Mouse (Mus musculus): ENCODE data around the gene Olah.

DNA sequence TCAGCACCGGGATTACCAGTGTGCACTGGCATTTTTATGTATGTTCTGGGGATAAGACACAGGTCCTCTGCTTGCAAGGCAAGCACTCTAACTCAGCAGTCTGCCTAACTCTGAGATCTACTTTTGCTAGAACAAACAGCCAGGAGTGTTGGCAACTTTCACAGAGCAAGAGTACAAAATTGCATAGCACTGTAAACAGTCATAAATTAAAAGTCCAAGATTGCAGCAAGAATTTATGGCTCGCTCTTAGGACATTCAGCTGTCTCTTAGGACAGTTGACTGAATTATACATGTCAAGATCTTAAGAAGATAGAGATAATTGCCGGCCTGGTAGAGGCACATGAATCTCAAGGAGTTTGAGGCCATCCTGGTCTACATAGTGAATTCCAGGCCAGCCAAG lies 40.7 kb downstream of the Olah start:
- TF ChIP-seq TAL1 (conservative IDR thresholded peaks at IDR 0.05; ENCODE audit: low read depth, low read length) = no peak
- TF ChIP-seq CTCF (IDR thresholded peaks at IDR 0.05; ENCODE audit: low read depth, low read length) = no peak
